Mouse (Mus musculus): ENCODE measurements around the gene Baz1a.

DNA sequence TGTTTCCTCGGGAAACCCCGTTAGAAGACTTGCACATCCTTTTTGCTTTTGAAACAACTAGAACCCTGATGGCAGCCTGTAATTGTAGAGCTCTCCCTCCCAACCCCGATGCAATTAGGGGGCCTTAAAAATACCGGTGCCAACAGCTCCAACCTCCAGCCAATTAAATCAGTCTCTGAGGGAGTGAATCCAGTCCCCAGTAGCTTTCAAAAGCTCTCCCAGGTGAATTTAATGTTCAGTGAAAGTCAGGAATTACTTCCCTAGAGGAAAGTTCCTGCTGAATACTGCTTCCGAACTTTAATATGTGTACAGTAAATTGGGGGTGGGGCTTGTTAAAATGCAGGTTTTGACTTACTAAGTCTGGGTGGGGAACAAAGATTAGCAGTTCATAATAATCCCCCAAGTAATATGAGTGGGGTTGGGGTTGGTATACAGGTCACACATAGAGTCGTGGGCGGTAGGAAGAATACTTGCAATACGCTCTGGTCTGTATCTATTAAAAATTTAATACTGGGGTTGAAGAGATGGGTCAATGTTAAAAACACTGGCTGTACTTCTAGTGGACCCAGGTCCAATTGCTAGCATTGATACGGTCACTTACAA, 3.1 kb upstream of the Baz1a start:
- no peak for TF ChIP-seq CTCF (IDR thresholded peaks at IDR 0.05; ENCODE audit: low read depth, low read length)
- TF ChIP-seq POLR2A (IDR thresholded peaks at IDR 0.05; ENCODE audit: extremely low read depth, insufficient read depth, low read length), result no peak

All from liver, adult 2 months (tissue).